In the genomic region with DNA sequence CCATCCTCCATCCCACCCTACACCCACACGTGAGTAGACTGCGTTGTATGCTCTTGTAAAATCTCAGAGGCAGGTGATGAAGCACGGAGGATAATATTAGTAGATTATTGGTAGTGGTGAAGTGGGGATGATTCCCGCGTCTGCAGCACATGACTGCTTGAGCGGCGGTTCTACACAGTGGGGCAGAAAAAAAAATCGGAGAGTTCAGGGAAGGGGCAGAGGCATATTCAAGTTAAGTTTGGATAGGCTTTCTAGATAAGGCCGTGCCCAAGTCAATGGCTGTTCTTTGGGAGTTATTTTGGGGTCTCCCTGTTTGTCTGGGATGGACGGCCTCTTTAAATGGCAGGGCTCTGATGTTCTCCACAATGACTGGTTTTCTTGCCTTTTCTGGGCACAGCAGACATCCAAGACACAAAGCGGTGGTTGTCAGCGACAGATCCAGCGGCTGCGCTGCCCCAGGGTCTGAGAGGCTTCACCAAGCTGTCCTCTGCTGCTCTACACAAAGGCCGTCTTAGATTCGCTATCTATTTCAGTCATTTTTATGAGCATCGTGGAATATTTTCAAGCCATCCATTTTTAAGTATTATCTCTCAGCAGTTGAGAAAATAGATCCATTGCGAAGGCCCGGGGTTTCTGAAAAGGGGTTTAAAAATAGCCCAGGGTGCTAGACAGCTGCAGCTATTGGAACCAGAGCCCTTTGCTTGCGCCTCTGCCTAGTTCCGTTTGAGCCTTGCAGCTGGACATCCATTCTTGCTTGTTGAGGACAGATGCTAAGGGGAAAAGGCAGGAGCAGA, we compare ENCODE assay signal across 9 mouse cellular contexts.
DNase-seq lines count a peak whose midpoint lies in the region; ATAC-seq and TF ChIP-seq lines count a peak whose summit lies in the region.
"Had no signal": no experiment of that assay in that cellular context is flagged by ENCODE, and none has a peak within 500 bp of the region (broad histone marks: within the 10 kb centered on the region; RNA-seq: fewer than 3 reads in every experiment).

No protein-coding gene starts in this region.

- no peak for TF ChIP-seq CTCF in cortical plate, adult 2 months (IDR thresholded peaks at IDR 0.05; ENCODE audit: extremely low read depth, insufficient read depth, low read length)

- peak overlapping the region; percentile 68 for H3K27ac ChIP-seq in cortical plate, adult 2 months (ENCODE audit: insufficient read depth, low read length)
- H3K27ac ChIP-seq in heart, embryonic 16.5 days (ENCODE audit: low read length): peak overlapping the region; percentile 83
- peak overlapping the region; percentile 75 for H3K27ac ChIP-seq in midbrain, embryonic 10.5 days (replicated peaks)
- H3K27ac ChIP-seq: liver, embryonic 13.5 days had no signal

- H3K4me3 ChIP-seq in cortical plate, adult 2 months (ENCODE audit: insufficient read depth, low read length): no peak overlapping the region
- H3K4me3 ChIP-seq in heart, embryonic 16.5 days (ENCODE audit: low read length): peak overlapping the region; percentile 8; the same call in 1 of the 2 replicates
- no peak overlapping the region for H3K4me3 ChIP-seq in midbrain, embryonic 10.5 days
- H3K4me3 ChIP-seq: liver, embryonic 13.5 days had no signal

- no peaks in the 10 kb centered on the region for H3K27me3 ChIP-seq in heart, embryonic 16.5 days (ENCODE audit: control insufficient read depth, insufficient read depth, low read length)
- H3K27me3 ChIP-seq in midbrain, embryonic 10.5 days (ENCODE audit: low read depth, poor library complexity, severe bottlenecking): no peaks in the 10 kb centered on the region
- H3K27me3 ChIP-seq: liver, embryonic 13.5 days had no signal

- no peaks in the 10 kb centered on the region for H3K9me3 ChIP-seq in heart, embryonic 16.5 days (replicated peaks; ENCODE audit: control insufficient read depth, low read length)
- no peaks in the 10 kb centered on the region for H3K9me3 ChIP-seq in midbrain, embryonic 10.5 days (replicated peaks)
- H3K9me3 ChIP-seq: liver, embryonic 13.5 days had no signal

- no peaks in the 10 kb centered on the region for H3K36me3 ChIP-seq in heart, embryonic 16.5 days (ENCODE audit: control insufficient read depth, insufficient read depth)
- no peaks in the 10 kb centered on the region for H3K36me3 ChIP-seq in midbrain, embryonic 10.5 days
- H3K36me3 ChIP-seq: liver, embryonic 13.5 days had no signal

- H3K4me1 ChIP-seq in cortical plate, adult 2 months (ENCODE audit: control insufficient read depth, insufficient read depth, low read length): no peaks in the 10 kb centered on the region
- H3K4me1 ChIP-seq in heart, embryonic 16.5 days (ENCODE audit: control insufficient read depth, insufficient read depth, low read length): peaks cover 32% of the 10 kb centered on the region
- peaks cover 39% of the 10 kb centered on the region for H3K4me1 ChIP-seq in midbrain, embryonic 10.5 days

- DNase-seq in heart, adult 18-20 months: peak; percentile 31 to 33
- no peak for DNase-seq in heart, adult 8-10 months (ENCODE audit: low spot score)
- DNase-seq in midbrain, embryonic 10.5 days (ENCODE audit: low spot score): no peak
- no peak for DNase-seq in ovary, postnatal 10 days (ENCODE audit: low spot score)
- no peak for DNase-seq in c-Kit-positive CD71-positive TER-119-positive erythroid progenitor cells, embryonic 14.5 days (ENCODE audit: low spot score)
- DNase-seq: liver, embryonic 13.5 days had no signal

- H3K4me2 ChIP-seq in heart, embryonic 16.5 days (ENCODE audit: low read depth, low read length): peak overlapping the region; percentile 43
- H3K4me2 ChIP-seq: liver, embryonic 13.5 days had no signal

- ATAC-seq in heart, embryonic 16.5 days (replicated peaks; ENCODE audit: extremely low read depth, insufficient read depth, low FRiP score): peak; percentile 66
- ATAC-seq in cerebellum, adult (ENCODE audit: insufficient number of reproducible peaks, low FRiP score, low TSS enrichment): no peak

- WGBS in heart, embryonic 16.5 days: 40% methylated on average over 21 of the region's 21 CpGs
- WGBS in midbrain, embryonic 10.5 days: 82% methylated on average over 21 of the region's 21 CpGs

- H3K9ac ChIP-seq in heart, embryonic 16.5 days (ENCODE audit: low read length): peak overlapping the region; percentile 7
- H3K9ac ChIP-seq: liver, embryonic 13.5 days had no signal

- no peak for TF ChIP-seq POLR2A in cortical plate, adult 2 months (IDR thresholded peaks at IDR 0.05; ENCODE audit: extremely low read depth, insufficient read depth, low read length)

Comparison
In these comparisons a context has a peak if more than half of its experiments do, and no peak if none do; other contexts are left out.
1. DNase-seq: peak in heart, adult 18-20 months (2 of 2); none in heart, adult 8-10 months (single experiment), midbrain, embryonic 10.5 days (single experiment), ovary, postnatal 10 days (single experiment) and c-Kit-positive CD71-positive TER-119-positive erythroid progenitor cells, embryonic 14.5 days (single experiment).
2. Peak in every context shown above with its lines, with median percentiles within 50 percentile points of each other: H3K27ac ChIP-seq.